Mouse (Mus musculus): ENCODE results near the gene Tyrp1.

DNA sequence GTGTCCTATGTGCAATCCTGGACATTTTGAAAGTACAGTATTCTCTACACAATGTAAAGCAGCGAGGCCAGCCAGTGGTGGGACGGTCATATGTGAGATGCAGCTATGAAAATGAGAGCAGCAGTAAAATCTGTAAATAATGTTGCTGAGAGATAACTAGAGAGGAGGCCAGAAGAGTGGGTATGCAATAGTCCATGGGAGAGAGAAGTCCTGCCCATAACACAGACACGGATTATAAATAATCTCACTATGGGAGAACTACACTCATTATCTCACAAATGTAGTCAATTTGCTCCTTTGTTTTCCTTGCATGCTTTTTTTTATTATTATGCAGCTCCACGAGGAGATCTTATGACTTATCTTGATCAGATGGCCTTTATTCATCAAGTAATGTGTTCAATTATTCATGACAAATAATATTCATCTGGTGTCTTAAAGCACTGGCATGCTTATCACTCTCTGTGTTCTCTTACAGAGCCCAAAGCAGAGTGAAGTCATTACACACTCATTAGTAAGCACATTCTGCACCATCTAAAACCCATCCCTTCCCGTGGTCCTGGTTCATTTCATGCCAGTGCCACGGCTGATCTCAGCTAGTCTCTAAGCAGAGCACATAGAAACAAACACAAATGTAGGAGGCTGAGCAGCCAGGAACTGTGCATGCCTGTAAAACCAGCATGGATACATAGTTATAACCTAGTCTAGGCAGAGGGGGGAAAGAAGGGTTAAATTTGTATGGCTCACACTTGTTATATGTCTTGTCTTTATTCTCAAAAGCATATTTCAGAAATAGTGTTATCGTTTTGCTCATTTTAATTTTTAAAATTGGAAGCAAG lies 18.9 kb downstream of the Tyrp1 start:
- TF ChIP-seq POLR2A (IDR thresholded peaks at IDR 0.05; ENCODE audit: control insufficient read depth, low read depth, low read length): no peak
- no peak for TF ChIP-seq CTCF (IDR thresholded peaks at IDR 0.05; ENCODE audit: control insufficient read depth, insufficient read depth, insufficient replicate concordance, low read depth, low read length)
